Mouse (Mus musculus): ENCODE measurements around the gene Skap2.

GRCm38 (mm10) chr6:51975751-51976150 is 36.6 kb downstream of the Skap2 start:
- no peak for TF ChIP-seq GATA1 (IDR thresholded peaks at IDR 0.05; ENCODE audit: borderline replicate concordance, low read length)
- no peak for TF ChIP-seq FLI1 (IDR thresholded peaks at IDR 0.05; ENCODE audit: low read length)

All from megakaryocyte, embryonic 14.5 days (primary cell).